Mouse (Mus musculus) frontal cortex, adult 2 months (tissue): ENCODE data around the gene Mrpl36. TPM values are rescaled to one million over a fixed set of nuclear protein-coding genes. Genes with fewer than 3 reads are reported as not detected.

Experiments used
- DNase-seq, 2 experiments: peaks; one replicate each; pipeline ENCODE4 v3.0.0; 2022; ENCODE audit warnings: low spot score in 1 of 2; ENCODE audit errors: extremely low spot score in 1 of 2
- polyA plus RNA-seq: library from polyadenylated mRNA; depleted of rRNA; stranded (reverse); fragments of >200 nt; gene quantifications from 2 replicates; pipeline ENCODE4 v1.2.3, GENCODE M21; 2012; rRNA removed

The Mrpl36 gene
- 65.7 and 73.3 TPM in 2 replicates for polyA plus RNA-seq

GRCm38 (mm10) chr13:73327827-73328698 is at the start of gene Mrpl36, which contains the start of gene Ndufs6:
Gene Mrpl36, plus strand, starts transcription at chr13:73328513.
Gene Ndufs6, minus strand, starts transcription at chr13:73328542.
- peak; percentile 85 to 95 for DNase-seq

GRCm38 (mm10) chr13:73279196-73279595 is 49.1 kb upstream of the Mrpl36 start:
- DNase-seq = no peak

GRCm38 (mm10) chr13:73282407-73282806 is 45.9 kb upstream of the Mrpl36 start:
- no peak for DNase-seq

GRCm38 (mm10) chr13:73283534-73283933 is 44.8 kb upstream of the Mrpl36 start:
- no peak for DNase-seq

GRCm38 (mm10) chr13:73290206-73290605 is 38.1 kb upstream of the Mrpl36 start:
- no peak for DNase-seq

GRCm38 (mm10) chr13:73291102-73291501 is 37.2 kb upstream of the Mrpl36 start:
- no peak for DNase-seq

- no peak for DNase-seq
Observed at GRCm38 (mm10) chr13:73298717-73299116, 29.6 kb upstream of the Mrpl36 start.

- DNase-seq = no peak
Observed at GRCm38 (mm10) chr13:73299322-73299721, 29.0 kb upstream of the Mrpl36 start.

- no peak for DNase-seq
Observed at GRCm38 (mm10) chr13:73304729-73305128, 23.6 kb upstream of the Mrpl36 start.

GRCm38 (mm10) chr13:73305398-73306084 is 22.8 kb upstream of the Mrpl36 start:
- no peak for DNase-seq

GRCm38 (mm10) chr13:73306085-73306410 is 22.3 kb upstream of the Mrpl36 start:
- DNase-seq = no peak

GRCm38 (mm10) chr13:73306430-73306829 is 21.9 kb upstream of the Mrpl36 start:
- DNase-seq = no peak

- peak in 1 of 2 experiments; percentile 34 for DNase-seq
Observed at GRCm38 (mm10) chr13:73310183-73310929, 18.0 kb upstream of the Mrpl36 start.

- DNase-seq = no peak
Observed at GRCm38 (mm10) chr13:73320048-73320447, 8.3 kb upstream of the Mrpl36 start.

- no peak for DNase-seq
Observed at GRCm38 (mm10) chr13:73322626-73323025, 5.7 kb upstream of the Mrpl36 start.

- DNase-seq = no peak
Observed at GRCm38 (mm10) chr13:73323406-73323805, 4.9 kb upstream of the Mrpl36 start.

- DNase-seq = peak; percentile 78 to 94
Observed at GRCm38 (mm10) chr13:73330844-73331501, 2.7 kb downstream of the Mrpl36 start.

GRCm38 (mm10) chr13:73331736-73332135 is 3.4 kb downstream of the Mrpl36 start:
- DNase-seq = no peak

GRCm38 (mm10) chr13:73336753-73337152 is 8.4 kb downstream of the Mrpl36 start:
- DNase-seq = no peak

- DNase-seq = no peak
Observed at GRCm38 (mm10) chr13:73345102-73345890, 17.0 kb downstream of the Mrpl36 start.
